Mouse (Mus musculus): Measurements from ENCODE around the gene Epha1.

- TF ChIP-seq TAL1 (IDR thresholded peaks at IDR 0.05; ENCODE audit: low read length) (no peak), GATA1 (IDR thresholded peaks at IDR 0.05; ENCODE audit: low read length) (no peak)
These were observed 49.0 kb downstream of the Epha1 start for GRCm38 (mm10) chr6:42324067-42324481.
